Mouse (Mus musculus): Measurements from ENCODE around the gene Slc13a3. TPM values are rescaled to one million over a fixed set of nuclear protein-coding genes. Genes with fewer than 3 reads are reported as not detected.
"Not testable (repeated sequence)": the region's sequence is repeated elsewhere in the genome, so short reads cannot be mapped to it uniquely, and the experiment has no call there.

The Slc13a3 gene
- 3.4 TPM in 2 replicates for polyA plus RNA-seq (2015; fragmentation: Nextera tagmentation; extraction: Ambion mirVana)

- WGBS, result 1% methylated on average over 32 of the region's 35 CpGs
Observed at GRCm38 (mm10) chr2:165473003-165473402, at the start of gene Slc13a3. TSS of gene Slc13a3 (minus strand) at chr2:165473230.

DNA sequence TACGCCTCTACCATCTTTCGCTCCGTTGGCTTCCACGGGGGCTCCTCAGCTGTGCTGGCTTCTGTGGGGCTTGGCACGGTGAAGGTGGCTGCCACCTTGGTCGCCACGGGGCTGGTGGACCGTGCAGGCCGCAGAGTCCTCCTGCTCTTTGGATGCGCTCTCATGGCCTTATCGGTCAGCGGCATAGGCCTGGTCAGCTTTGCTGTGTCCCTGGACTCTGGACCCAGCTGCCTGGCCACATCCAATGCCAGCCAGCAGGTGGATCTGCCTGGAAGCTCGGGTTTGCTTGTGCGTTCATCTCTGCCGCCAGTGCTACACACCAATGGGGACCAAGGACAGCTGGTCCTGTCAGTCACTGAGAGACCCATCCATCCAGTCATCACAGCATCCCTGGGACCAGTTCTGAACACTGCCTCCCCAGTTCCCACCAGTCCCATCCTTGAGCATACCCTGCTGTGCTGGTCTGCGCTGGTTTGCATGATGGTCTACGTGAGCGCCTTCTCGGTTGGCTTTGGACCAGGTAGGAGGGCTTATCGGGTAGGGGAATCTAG lies 42.2 kb upstream of the Slc13a3 start:
- Histone ChIP-seq H3K4me3 (replicated peaks) (no peak overlapping the region), H3K4me1 (replicated peaks) (peaks cover 14% of the 10 kb centered on the region), H3K27ac (no peak overlapping the region), H3K9ac (replicated peaks) (no peak overlapping the region), H3K4me2 (replicated peaks) (no peak overlapping the region), H3K9me3 (no peaks in the 10 kb centered on the region), H3K36me3 (no peaks in the 10 kb centered on the region), H3K27me3 (no peaks in the 10 kb centered on the region)
- WGBS, result 92% methylated on average over 20 of the region's 20 CpGs
- ATAC-seq, result no peak

More at GRCm38 (mm10) chr2:165473003-165473402, at the start of gene Slc13a3:
- Histone ChIP-seq H3K4me2 (replicated peaks) (peak within 1 kb of the TSS; percentile 50), H3K4me3 (replicated peaks) (peak within 1 kb of the TSS; percentile 24), H3K4me1 (replicated peaks) (peaks cover 11% of the 10 kb centered on the region), H3K9ac (replicated peaks) (peak within 1 kb of the TSS; percentile 56; the same call in 1 of the 2 replicates), H3K9me3 (no peaks in the 10 kb centered on the region), H3K36me3 (no peaks in the 10 kb centered on the region), H3K27me3 (peaks cover 25% of the 10 kb centered on the region), H3K27ac (no peak within 1 kb of the TSS)
- ATAC-seq, result peak; percentile 20; the same call in 1 of the 2 replicates

GRCm38 (mm10) chr2:165512870-165513600 lies 40.0 kb upstream of the Slc13a3 start:
- Histone ChIP-seq H3K4me2 (replicated peaks) (no peak overlapping the region), H3K27me3 (no peaks in the 10 kb centered on the region), H3K4me3 (replicated peaks) (no peak overlapping the region), H3K9me3 (no peaks in the 10 kb centered on the region), H3K27ac (no peak overlapping the region), H3K36me3 (no peaks in the 10 kb centered on the region), H3K4me1 (replicated peaks) (peaks cover 14% of the 10 kb centered on the region), H3K9ac (replicated peaks) (no peak overlapping the region)
- peak; percentile 34; the same call in 1 of the 2 replicates for ATAC-seq
- 36% methylated on average over 11 of the region's 11 CpGs for WGBS

- H3K4me2 ChIP-seq (replicated peaks), result no peak overlapping the region
- ATAC-seq, result no peak
- WGBS, result 69% methylated on average over 7 of the region's 7 CpGs
- peaks cover 14% of the 10 kb centered on the region for H3K4me1 ChIP-seq (replicated peaks)
- H3K27me3 ChIP-seq, result no peaks in the 10 kb centered on the region
- H3K9ac ChIP-seq (replicated peaks), result no peak overlapping the region
- no peak overlapping the region for H3K4me3 ChIP-seq (replicated peaks)
- H3K9me3 ChIP-seq, result no peaks in the 10 kb centered on the region
- no peak overlapping the region for H3K27ac ChIP-seq
- H3K36me3 ChIP-seq, result no peaks in the 10 kb centered on the region
Observed at GRCm38 (mm10) chr2:165512426-165512825, 39.4 kb upstream of the Slc13a3 start.

- H3K36me3 ChIP-seq; H3K4me2 ChIP-seq (replicated peaks); H3K27ac ChIP-seq; H3K4me3 ChIP-seq (replicated peaks); H3K27me3 ChIP-seq; H3K9me3 ChIP-seq; ATAC-seq; H3K9ac ChIP-seq (replicated peaks): not testable (repeated sequence)
- 85% methylated on average over 4 of the region's 4 CpGs for WGBS
- peaks cover 14% of the 10 kb centered on the region for H3K4me1 ChIP-seq (replicated peaks)
Observed at GRCm38 (mm10) chr2:165511530-165511929, 38.5 kb upstream of the Slc13a3 start.

DNA sequence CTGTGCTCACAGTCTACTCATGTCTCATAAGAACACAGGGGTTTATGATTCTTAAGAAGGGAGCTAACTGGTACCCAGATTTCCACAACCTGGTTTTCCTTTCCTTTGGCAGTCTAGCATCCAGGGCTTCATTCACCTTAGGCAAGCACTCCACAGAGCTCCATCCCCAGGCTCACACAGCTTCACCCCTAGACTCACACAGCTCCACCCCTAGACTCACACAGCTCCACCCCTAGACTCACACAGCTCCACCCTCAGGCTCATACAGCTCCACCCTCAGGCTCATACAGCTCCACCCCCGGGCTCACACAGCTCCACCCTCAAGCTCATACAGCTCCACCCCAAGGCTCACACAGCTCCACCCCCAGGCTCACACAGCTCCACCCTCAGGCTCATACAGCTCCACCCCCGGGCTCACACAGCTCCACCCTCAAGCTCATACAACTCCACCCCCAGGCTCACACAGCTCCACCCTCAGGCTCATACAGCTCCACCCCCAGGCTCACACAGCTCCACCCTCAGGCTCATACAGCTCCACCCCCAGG lies 38.0 kb upstream of the Slc13a3 start:
- H3K36me3 ChIP-seq; H3K27me3 ChIP-seq; H3K9ac ChIP-seq (replicated peaks); ATAC-seq; H3K4me3 ChIP-seq (replicated peaks); H3K9me3 ChIP-seq; H3K4me2 ChIP-seq (replicated peaks); H3K27ac ChIP-seq: not testable (repeated sequence)
- WGBS, result 72% methylated on average over 2 of the region's 2 CpGs
- peaks cover 14% of the 10 kb centered on the region for H3K4me1 ChIP-seq (replicated peaks)

GRCm38 (mm10) chr2:165510466-165510865 lies 37.4 kb upstream of the Slc13a3 start:
- Histone ChIP-seq H3K4me3 (replicated peaks) (no peak overlapping the region), H3K27ac (no peak overlapping the region), H3K27me3 (no peaks in the 10 kb centered on the region), H3K36me3 (no peaks in the 10 kb centered on the region), H3K9ac (replicated peaks) (no peak overlapping the region), H3K4me2 (replicated peaks) (no peak overlapping the region), H3K4me1 (replicated peaks) (peaks cover 14% of the 10 kb centered on the region), H3K9me3 (no peaks in the 10 kb centered on the region)
- ATAC-seq, result no peak
- 50% methylated on average over 5 of the region's 5 CpGs for WGBS

- H3K27ac ChIP-seq, result no peak overlapping the region
- no peaks in the 10 kb centered on the region for H3K27me3 ChIP-seq
- H3K4me2 ChIP-seq (replicated peaks), result no peak overlapping the region
- H3K9ac ChIP-seq (replicated peaks), result no peak overlapping the region
- H3K9me3 ChIP-seq, result no peaks in the 10 kb centered on the region
- H3K4me1 ChIP-seq (replicated peaks), result peaks cover 14% of the 10 kb centered on the region
- H3K36me3 ChIP-seq, result no peaks in the 10 kb centered on the region
- no peak for ATAC-seq
- H3K4me3 ChIP-seq (replicated peaks), result no peak overlapping the region
- 83% methylated on average over 9 of the region's 9 CpGs for WGBS
Observed at GRCm38 (mm10) chr2:165509686-165510085, 36.7 kb upstream of the Slc13a3 start.

- peak within 1 kb of the TSS; percentile 33 for H3K4me3 ChIP-seq (replicated peaks)
- no peaks in the 10 kb centered on the region for H3K36me3 ChIP-seq
- peak; percentile 88 for ATAC-seq
- H3K4me2 ChIP-seq (replicated peaks), result peak within 1 kb of the TSS; percentile 52
- no peak within 1 kb of the TSS for H3K27ac ChIP-seq
- H3K9me3 ChIP-seq, result no peaks in the 10 kb centered on the region
- 6% methylated on average over 26 of the region's 32 CpGs for WGBS
- peak within 1 kb of the TSS; percentile 63 for H3K9ac ChIP-seq (replicated peaks)
- no peaks in the 10 kb centered on the region for H3K27me3 ChIP-seq
- H3K4me1 ChIP-seq (replicated peaks), result peaks cover 18% of the 10 kb centered on the region
Observed at GRCm38 (mm10) chr2:165503259-165504203, 30.5 kb upstream of the Slc13a3 start, which contains the start of gene Slc2a10. TSS of gene Slc2a10 (plus strand) at chr2:165503787.

DNA sequence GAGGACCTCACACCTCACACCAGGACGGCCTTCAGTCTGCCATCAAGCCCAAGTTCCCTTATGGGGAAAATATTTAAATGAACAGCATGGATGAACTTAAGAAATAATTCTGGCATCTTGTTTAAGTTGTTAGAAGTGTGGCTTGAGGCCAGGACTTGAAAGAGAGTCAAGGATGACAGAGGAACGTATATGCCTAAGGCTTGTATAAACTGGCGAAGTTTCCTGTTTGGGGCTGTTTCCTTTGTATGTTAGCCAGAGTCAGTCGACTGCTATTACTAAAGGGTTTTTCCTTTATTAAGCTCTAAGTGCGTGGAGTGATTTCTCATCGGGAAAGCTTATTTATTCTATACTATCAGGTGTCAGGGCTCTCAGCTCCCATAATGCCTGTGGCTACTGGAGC lies 25.8 kb upstream of the Slc13a3 start:
- no peaks in the 10 kb centered on the region for H3K27me3 ChIP-seq
- H3K9me3 ChIP-seq, result 0 out of 2 replicates have a peak, but pooled peaks cover 4% of the 10 kb centered on the region
- peaks cover 27% of the 10 kb centered on the region for H3K4me1 ChIP-seq (replicated peaks)
- H3K9ac ChIP-seq (replicated peaks), result no peak overlapping the region
- no peak overlapping the region for H3K4me2 ChIP-seq (replicated peaks)
- no peak overlapping the region for H3K27ac ChIP-seq
- WGBS, result 85% methylated on average over 6 of the region's 6 CpGs
- H3K4me3 ChIP-seq (replicated peaks), result no peak overlapping the region
- no peaks in the 10 kb centered on the region for H3K36me3 ChIP-seq
- ATAC-seq, result no peak

- H3K36me3 ChIP-seq, result no peaks in the 10 kb centered on the region
- WGBS, result 79% methylated on average over 2 of the region's 2 CpGs
- ATAC-seq, result no peak
Observed at GRCm38 (mm10) chr2:165497706-165498275, 24.8 kb upstream of the Slc13a3 start.

More at GRCm38 (mm10) chr2:165497706-165498275, 24.8 kb upstream of the Slc13a3 start:
- Histone ChIP-seq H3K4me2 (replicated peaks) (no peak overlapping the region), H3K27ac (no peak overlapping the region), H3K4me3 (replicated peaks) (no peak overlapping the region), H3K9me3 (0 out of 2 replicates have a peak, but pooled peaks cover 4% of the 10 kb centered on the region), H3K27me3 (no peaks in the 10 kb centered on the region), H3K9ac (replicated peaks) (no peak overlapping the region), H3K4me1 (replicated peaks) (peaks cover 22% of the 10 kb centered on the region)

Measured in midbrain, embryonic 13.5 days (tissue).